Mouse (Mus musculus) hindbrain, postnatal 0 days (tissue): Measurements from ENCODE around the gene Mrps17. TPM values are rescaled to one million over a fixed set of nuclear protein-coding genes. Genes with fewer than 3 reads are reported as not detected.

Experiments used
- ATAC-seq: fragments of 200-750 bp; cut with Nextera tagmentation; 2 replicates; pipeline ENCODE4 v1.8.0; 2017; ENCODE audit warnings: mild to moderate bottlenecking, moderate TSS enrichment, moderate library complexity
- DNase-seq: peaks from one replicate; pipeline ENCODE4 v3.0.0-alpha.2; 2015; ENCODE audit warnings: low spot score
- H3K27ac ChIP-seq: fragments of 300-500 bp; sonication (generic); 2 replicates; pipeline ENCODE4 v1.5.1; 2014; ENCODE audit warnings: mild to moderate bottlenecking
- H3K27me3 ChIP-seq: fragments of 300-500 bp; sonication (generic); 2 replicates; pipeline ENCODE4 v1.6.1; 2014; ENCODE audit warnings: low read length, mixed read lengths; ENCODE audit not compliant: insufficient read depth
- H3K36me3 ChIP-seq: fragments of 300-500 bp; sonication (generic); 2 replicates; pipeline ENCODE4 v1.6.1; 2014; ENCODE audit warnings: low read length, mixed read lengths; ENCODE audit not compliant: insufficient read depth
- H3K4me1 ChIP-seq: fragments of 300-500 bp; sonication (generic); 2 replicates; pipeline ENCODE4 v1.6.1; 2014; ENCODE audit warnings: antibody characterized with exemption, low read length, mixed read lengths; ENCODE audit not compliant: insufficient read depth
- H3K4me2 ChIP-seq: fragments of 300-500 bp; sonication (generic); 2 replicates; pipeline ENCODE4 v1.6.1; 2014; ENCODE audit warnings: low read depth, mild to moderate bottlenecking, low read length, moderate library complexity, mixed read lengths
- H3K4me3 ChIP-seq: fragments of 300-500 bp; sonication (generic); 2 replicates; pipeline ENCODE4 v1.5.1; 2014; ENCODE audit warnings: low read length
- H3K9ac ChIP-seq: fragments of 300-500 bp; sonication (generic); replicated peaks from 2 replicates; pipeline ENCODE4 v1.6.1; 2014; ENCODE audit warnings: mild to moderate bottlenecking, low read length, moderate library complexity, mixed read lengths
- H3K9me3 ChIP-seq: fragments of 300-500 bp; sonication (generic); 2 replicates; pipeline ENCODE4 v1.6.1; 2016; ENCODE audit warnings: low read length, mixed read lengths
- CTCF ChIP-seq: IDR thresholded peaks from 2 replicates; pipeline ENCODE4 v1.5.1; 2016; ENCODE audit warnings: antibody characterized with exemption, control low read depth, low read depth
- WGBS: fragments of 180-500 bp; shearing (Covaris S2); extraction: QIAGEN DNeasy Blood & Tissue Kit; methylation state at CpG from one replicate; pipeline ENCODE4 v1.1.7; 2014; 5-methylcytosine and 5-hydroxymethylcytosine counted together
- polyA plus RNA-seq: library from polyadenylated mRNA; unstranded; fragments of >200 nt; fragmentation: Nextera tagmentation; extraction: Ambion mirVana; gene quantifications from 2 replicates; pipeline ENCODE4 v1.2.1, GENCODE M21; 2015
- total RNA-seq: library from RNA; depleted of rRNA; stranded (reverse); fragments of >200 nt; gene quantifications from 2 replicates; pipeline ENCODE4 v1.2.3, GENCODE M21; 2014; rRNA removed

The Mrps17 gene
- total and polyA plus RNA-seq, 2 experiments from 2014 or later: 112 to 156 TPM

GRCm38 (mm10) chr5:129761865-129762540, 46.7 kb downstream of the Mrps17 start:
- TF ChIP-seq CTCF: no peak
- Histone ChIP-seq H3K4me1 (no peaks in the 10 kb centered on the region), H3K9ac (no peak overlapping the region), H3K9me3 (no peaks in the 10 kb centered on the region), H3K27ac (peak overlapping the region; percentile 84), H3K27me3 (no peaks in the 10 kb centered on the region), H3K36me3 (peaks cover 3% of the 10 kb centered on the region), H3K4me3 (no peak overlapping the region), H3K4me2 (peak overlapping the region; percentile 16; the same call in 1 of the 2 replicates)
- WGBS: 36% methylated on average over 18 of the region's 18 CpGs
- DNase-seq (peak; percentile 83), ATAC-seq (peak; percentile 96)

- no peak overlapping the region for H3K4me2 ChIP-seq
- H3K4me1 ChIP-seq: no peaks in the 10 kb centered on the region
- H3K27ac ChIP-seq: no peak overlapping the region
- no peak overlapping the region for H3K4me3 ChIP-seq
- H3K9ac ChIP-seq: no peak overlapping the region
- WGBS: 82% methylated on average over 23 of the region's 23 CpGs
- no peaks in the 10 kb centered on the region for H3K27me3 ChIP-seq
- ATAC-seq (no peak), DNase-seq (no peak)
- peaks cover 16% of the 10 kb centered on the region for H3K36me3 ChIP-seq
- no peak for TF ChIP-seq CTCF
- no peaks in the 10 kb centered on the region for H3K9me3 ChIP-seq
Observed at GRCm38 (mm10) chr5:129770443-129771355, 55.4 kb downstream of the Mrps17 start.

Other genes starting within 250 kb of the Mrps17 start
- gene Sfswap, start 214.3 kb upstream of the Mrps17 start, total RNA-seq: 90.7 and 97.3 TPM in 2 replicates
- 44.3 and 48.9 TPM in 2 replicates for gene Sfswap, start 214.3 kb upstream of the Mrps17 start, polyA plus RNA-seq
- 24.0 and 26.5 TPM in 2 replicates for gene Mmp17, start 131.3 kb upstream of the Mrps17 start, total RNA-seq
- gene Mmp17, start 131.3 kb upstream of the Mrps17 start, polyA plus RNA-seq: 7.4 and 8.0 TPM in 2 replicates
- gene Zfp11, start 45.4 kb upstream of the Mrps17 start, total RNA-seq: 3.3 and 4.7 TPM in 2 replicates
- gene Zfp11, start 45.4 kb upstream of the Mrps17 start, polyA plus RNA-seq: 3.2 and 3.4 TPM in 2 replicates
- gene Sept14, start 7.0 kb upstream of the Mrps17 start, total RNA-seq: not detected in 2 replicates
- not detected in 2 replicates for gene Sept14, start 7.0 kb upstream of the Mrps17 start, polyA plus RNA-seq
- gene Nipsnap2, start 9.6 kb downstream of the Mrps17 start, total RNA-seq: 72.3 and 75.7 TPM in 2 replicates
- 115 and 125 TPM in 2 replicates for gene Nipsnap2, start 9.6 kb downstream of the Mrps17 start, polyA plus RNA-seq
- 28.3 and 31.0 TPM in 2 replicates for gene Psph, start 72.0 kb downstream of the Mrps17 start, total RNA-seq
- 55.3 and 58.1 TPM in 2 replicates for gene Psph, start 72.0 kb downstream of the Mrps17 start, polyA plus RNA-seq
- gene Sumf2, start 131.5 kb downstream of the Mrps17 start, total RNA-seq: 21.8 and 23.2 TPM in 2 replicates
- 25.2 and 29.4 TPM in 2 replicates for gene Sumf2, start 131.5 kb downstream of the Mrps17 start, polyA plus RNA-seq
- gene Chchd2, start 172.0 kb downstream of the Mrps17 start, total RNA-seq: 1,207 and 1,381 TPM in 2 replicates
- 877 TPM in 2 replicates for gene Chchd2, start 172.0 kb downstream of the Mrps17 start, polyA plus RNA-seq
- gene Zbed5, start 180.2 kb downstream of the Mrps17 start, total RNA-seq: 9.6 and 10.4 TPM in 2 replicates
- 7.4 and 7.9 TPM in 2 replicates for gene Zbed5, start 180.2 kb downstream of the Mrps17 start, polyA plus RNA-seq
- gene Phkg1, start 183.1 kb downstream of the Mrps17 start, total RNA-seq: 2.0 and 3.6 TPM in 2 replicates
- 1.7 and 3.3 TPM in 2 replicates for gene Phkg1, start 183.1 kb downstream of the Mrps17 start, polyA plus RNA-seq
- 3.5 and 4.1 TPM in 2 replicates for gene Nupr1l, start 193.0 kb downstream of the Mrps17 start, total RNA-seq
- gene Nupr1l, start 193.0 kb downstream of the Mrps17 start, polyA plus RNA-seq: 6.0 and 6.1 TPM in 2 replicates
- 73.0 and 73.3 TPM in 2 replicates for gene Vkorc1l1, start 226.5 kb downstream of the Mrps17 start, total RNA-seq
- gene Vkorc1l1, start 226.5 kb downstream of the Mrps17 start, polyA plus RNA-seq: 22.3 and 23.0 TPM in 2 replicates